Mouse (Mus musculus) activated CD4-positive, CD25-positive, alpha-beta regulatory T cell (primary cell): ENCODE measurements around the gene Asprv1. TPM values are rescaled to one million over a fixed set of nuclear protein-coding genes. Genes with fewer than 3 reads are reported as not detected.

Source experiments
- polyA plus RNA-seq, 2 experiments: library from polyadenylated mRNA; unstranded; fragments of 100-300 nt; shearing (Covaris generic); gene quantifications; one replicate each; pipeline ENCODE4 v1.2.1; 2017

The Asprv1 gene
- polyA plus RNA-seq = under 1 TPM; 0.18 to 0.31 TPM

GRCm38 (mm10) chr6:86627946-86628345, at the start of gene Asprv1:
Gene Asprv1, plus strand, starts transcription at chr6:86628164.

GRCm38 (mm10) chr6:86668580-86669239, 40.7 kb downstream of the Asprv1 start, which contains the start of gene Mxd1:
Gene Mxd1, minus strand, starts transcription at chr6:86669161.

Other genes with a start within 250 kb of the Asprv1 start
- 1 to 10 TPM; 6.4 to 9.5 TPM for gene Pcyox1, start 231.0 kb upstream of the Asprv1 start, polyA plus RNA-seq
- gene Tia1, start 223.9 kb upstream of the Asprv1 start, polyA plus RNA-seq = 100 to 1,000 TPM; 101 to 121 TPM
- not detected for gene Gm44790, start 201.5 kb upstream of the Asprv1 start, polyA plus RNA-seq
- 10 to 100 TPM; 36.8 to 37.2 TPM for gene C87436, start 189.8 kb upstream of the Asprv1 start, polyA plus RNA-seq
- gene Pcbp1, start 101.8 kb upstream of the Asprv1 start, polyA plus RNA-seq = 100 to 1,000 TPM; 257 to 306 TPM
- gene Mxd1, start 41.0 kb downstream of the Asprv1 start, polyA plus RNA-seq = 100 to 1,000 TPM in 1 of 2 experiments, 10 to 100 TPM in 1; 77.5 to 102 TPM
- 10 to 100 TPM; 86.5 to 87.0 TPM for gene Snrnp27, start 56.4 kb downstream of the Asprv1 start, polyA plus RNA-seq
- gene Gmcl1, start 105.2 kb downstream of the Asprv1 start, polyA plus RNA-seq = 10 to 100 TPM; 49.5 to 56.6 TPM
- 10 to 100 TPM in 1 of 2 experiments, 1 to 10 TPM in 1; 9.3 to 30.9 TPM for gene Anxa4, start 165.4 kb downstream of the Asprv1 start, polyA plus RNA-seq
- gene Aak1, start 221.4 kb downstream of the Asprv1 start, polyA plus RNA-seq = 10 to 100 TPM; 50.8 to 67.7 TPM